Mouse (Mus musculus) small intestine, adult 2 months (tissue): ENCODE results near the gene Trafd1.

Experiments used
- CTCF ChIP-seq: fragments of 200-500 bp; IDR thresholded peaks from 2 replicates; pipeline ENCODE4 v1.5.1; 2012; ENCODE audit warnings: low read depth, mild to moderate bottlenecking, control low read depth, inconsistent platforms, low read length, moderate library complexity, mixed read lengths; ENCODE audit not compliant: insufficient replicate concordance, insufficient read length; ENCODE audit errors: extremely low read depth
- POLR2A ChIP-seq: fragments of 200-500 bp; IDR thresholded peaks from 2 replicates; pipeline ENCODE4 v1.6.1; 2012; ENCODE audit warnings: low read depth, mild to moderate bottlenecking, control low read depth, inconsistent platforms, low read length, moderate library complexity

- no peak for TF ChIP-seq CTCF
- no peak for TF ChIP-seq POLR2A
These were observed 18.2 kb downstream of the Trafd1 start for GRCm38 (mm10) chr5:121367255-121367654.
